ENCODE assay signal across 1 mouse cellular context in the genomic region with DNA sequence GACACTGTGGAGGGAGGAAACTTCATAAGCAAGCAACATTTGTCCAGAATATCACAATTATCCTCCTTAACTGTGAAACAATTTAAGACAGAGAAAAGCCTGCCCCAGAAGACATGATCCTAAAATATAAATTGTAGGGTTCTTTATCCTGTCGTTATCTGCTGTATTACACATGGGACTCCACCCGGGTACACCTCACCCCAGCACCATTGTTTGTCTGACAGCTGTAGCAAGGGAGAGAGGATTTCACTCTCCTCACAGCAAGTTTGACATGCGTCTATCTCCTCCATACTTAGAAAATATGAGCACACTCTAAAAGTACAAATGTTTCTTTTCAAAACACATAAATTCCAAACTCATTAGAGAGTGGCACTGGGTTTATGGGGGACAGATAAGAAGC.
TF ChIP-seq lines count a peak whose summit lies in the region.

No protein-coding gene starts in this region.

TF ChIP-seq in MEL, 35 proteins besides CTCF, POLR2A, EP300 and RAD21 (continued from another document):
- no peak for TF ChIP-seq ZNF384 (IDR thresholded peaks at IDR 0.05; ENCODE audit: low read depth, low read length)
